Mouse (Mus musculus) myocyte (in vitro differentiated cells): ENCODE results near the gene Itgal. TPM values are rescaled to one million over a fixed set of nuclear protein-coding genes. Genes with fewer than 3 reads are reported as not detected.

ENCODE experiments used
- H3K27me3 ChIP-seq: one replicate; pipeline ENCODE4 v1.6.1; 2011; ENCODE audit not compliant: control insufficient read depth, insufficient read depth, insufficient read length
- H3K36me3 ChIP-seq: one replicate; pipeline ENCODE4 v1.6.1; 2011; ENCODE audit not compliant: control insufficient read depth, insufficient read depth
- H3K4me2 ChIP-seq: one replicate; pipeline ENCODE4 v1.6.1; 2011; ENCODE audit warnings: low read depth, control low read depth
- H3K4me3 ChIP-seq: one replicate; pipeline ENCODE4 v1.5.1; 2011; ENCODE audit warnings: mild to moderate bottlenecking, control low read depth, moderate library complexity
- H3K79me2 ChIP-seq: one replicate; pipeline ENCODE4 v1.6.1; 2011; ENCODE audit not compliant: control insufficient read depth, insufficient read depth
- H3ac ChIP-seq: one replicate; pipeline ENCODE4 v1.6.1; 2011; ENCODE audit not compliant: control insufficient read depth, insufficient read length
- CEBPB ChIP-seq: IDR thresholded peaks from 2 replicates; pipeline ENCODE4 v1.6.1; 2011; ENCODE audit warnings: mild to moderate bottlenecking, moderate library complexity; ENCODE audit not compliant: poor library complexity, insufficient read depth, severe bottlenecking
- E2F4 ChIP-seq: IDR thresholded peaks from one replicate; pipeline ENCODE4 v1.6.1; 2011; ENCODE audit warnings: mild to moderate bottlenecking, control low read depth, moderate library complexity; ENCODE audit not compliant: insufficient read depth
- MAX ChIP-seq: IDR thresholded peaks from one replicate; pipeline ENCODE4 v1.6.1; 2011; ENCODE audit warnings: low read depth, mild to moderate bottlenecking, control low read depth
- MYOD1 ChIP-seq, 3 experiments: IDR thresholded peaks; one replicate each; pipeline ENCODE4 v1.6.1; 2011; ENCODE audit warnings: control low read depth in 2 of 3, low read depth in 2 of 3, mild to moderate bottlenecking in 2 of 3, moderate library complexity in 1 of 3; ENCODE audit not compliant: insufficient read length in 2 of 3, control insufficient read depth in 1 of 3
- MYOG ChIP-seq, 3 experiments: IDR thresholded peaks; one replicate each; pipeline ENCODE4 v1.6.1; 2011; ENCODE audit warnings: control low read depth in 2 of 3, low read depth in 2 of 3, mild to moderate bottlenecking in 2 of 3; ENCODE audit not compliant: insufficient read length in 2 of 3, control insufficient read depth in 1 of 3, insufficient read depth in 1 of 3
- POLR2A ChIP-seq: IDR thresholded peaks from one replicate; pipeline ENCODE4 v1.6.1; 2011; ENCODE audit warnings: low read depth, mild to moderate bottlenecking, control low read depth, moderate library complexity; ENCODE audit not compliant: insufficient read length
- POLR2AphosphoS2 ChIP-seq: IDR thresholded peaks from one replicate; pipeline ENCODE4 v1.6.1; 2011; ENCODE audit warnings: low read depth, control low read depth; ENCODE audit not compliant: insufficient read length
- REST ChIP-seq: IDR thresholded peaks from one replicate; pipeline ENCODE4 v1.6.1; 2011; ENCODE audit warnings: mild to moderate bottlenecking, control low read depth, moderate library complexity; ENCODE audit not compliant: insufficient read depth, insufficient read length
- SRF ChIP-seq: IDR thresholded peaks from one replicate; pipeline ENCODE4 v1.6.1; 2011; ENCODE audit warnings: low read depth; ENCODE audit not compliant: control insufficient read depth, insufficient read length
- TCF12 ChIP-seq: IDR thresholded peaks from one replicate; pipeline ENCODE4 v1.6.1; 2011; ENCODE audit warnings: mild to moderate bottlenecking, control low read depth; ENCODE audit not compliant: poor library complexity, insufficient read depth, severe bottlenecking
- TCF3 ChIP-seq: IDR thresholded peaks from one replicate; pipeline ENCODE4 v1.6.1; 2011; ENCODE audit warnings: low read depth, control low read depth; ENCODE audit not compliant: insufficient read length
- USF1 ChIP-seq: IDR thresholded peaks from one replicate; pipeline ENCODE4 v1.6.1; 2011; ENCODE audit warnings: low read depth, mild to moderate bottlenecking, control low read depth, moderate library complexity
- polyA plus RNA-seq: library from polyadenylated mRNA; unstranded; fragments of >200 nt; fragmentation: generic; extraction: Trizol; gene quantifications from one replicate; pipeline ENCODE4 v1.2.1, GENCODE M21; 2012; ENCODE audit warnings: missing spikeins

The Itgal gene
- polyA plus RNA-seq, 1 experiment, result 0.16 TPM

- Histone ChIP-seq H3K36me3 (no peaks in the 10 kb centered on the region), H3K4me3 (no peak overlapping the region), H3K27me3 (peaks cover 53% of the 10 kb centered on the region), H3K4me2 (no peak overlapping the region), H3K79me2 (no peaks in the 10 kb centered on the region), H3ac (no peak overlapping the region)
- TF ChIP-seq SRF (no peak), MYOD1 (IDR thresholded peaks at IDR 0.05; ENCODE audit: control insufficient read depth in 1 of 3, insufficient read length in 2 of 3, low read depth in 2 of 3) (no peak), POLR2A (no peak), USF1 (no peak), TCF12 (no peak), MYOG (IDR thresholded peaks at IDR 0.05; ENCODE audit: control insufficient read depth in 1 of 3, insufficient read depth in 1 of 3, insufficient read length in 2 of 3, low read depth in 2 of 3) (no peak), E2F4 (no peak), POLR2AphosphoS2 (no peak), TCF3 (no peak), REST (no peak), MAX (no peak), CEBPB (no peak)
Measured at GRCm38 (mm10) chr7:127313912-127314311, 17.9 kb downstream of the Itgal start.

- TF ChIP-seq SRF, result no peak
- TF ChIP-seq REST, result no peak
- TF ChIP-seq TCF3, result no peak
- TF ChIP-seq TCF12, result no peak
- TF ChIP-seq CEBPB, result no peak
- TF ChIP-seq MYOD1 (IDR thresholded peaks at IDR 0.05; ENCODE audit: control insufficient read depth in 1 of 3, insufficient read length in 2 of 3, low read depth in 2 of 3), result no peak
- no peak for TF ChIP-seq POLR2AphosphoS2
- Histone ChIP-seq H3K27me3 (peaks cover 62% of the 10 kb centered on the region), H3K4me3 (no peak overlapping the region), H3ac (no peak overlapping the region), H3K4me2 (no peak overlapping the region), H3K79me2 (no peaks in the 10 kb centered on the region), H3K36me3 (no peaks in the 10 kb centered on the region)
Measured at GRCm38 (mm10) chr7:127321106-127321505, 25.0 kb downstream of the Itgal start.

- TF ChIP-seq TCF3 (no peak), MYOG (IDR thresholded peaks at IDR 0.05; ENCODE audit: control insufficient read depth in 1 of 3, insufficient read depth in 1 of 3, insufficient read length in 2 of 3, low read depth in 2 of 3) (no peak), E2F4 (no peak), REST (no peak), MYOD1 (IDR thresholded peaks at IDR 0.05; ENCODE audit: control insufficient read depth in 1 of 3, insufficient read length in 2 of 3, low read depth in 2 of 3) (no peak), POLR2A (no peak), TCF12 (no peak), POLR2AphosphoS2 (no peak), MAX (no peak), SRF (no peak), USF1 (no peak), CEBPB (no peak)
- no peak overlapping the region for H3K4me3 ChIP-seq
- peaks cover 70% of the 10 kb centered on the region for H3K27me3 ChIP-seq
- H3K4me2 ChIP-seq, result no peak overlapping the region
- no peak overlapping the region for H3ac ChIP-seq
- H3K36me3 ChIP-seq, result no peaks in the 10 kb centered on the region
- H3K79me2 ChIP-seq, result no peaks in the 10 kb centered on the region
Measured at GRCm38 (mm10) chr7:127322085-127322484, 26.0 kb downstream of the Itgal start.

GRCm38 (mm10) chr7:127324944-127325343, 28.9 kb downstream of the Itgal start:
- H3K27me3 ChIP-seq, result peaks cover 81% of the 10 kb centered on the region
- no peaks in the 10 kb centered on the region for H3K36me3 ChIP-seq
- no peak overlapping the region for H3K4me3 ChIP-seq
- no peaks in the 10 kb centered on the region for H3K79me2 ChIP-seq
- H3K4me2 ChIP-seq, result no peak overlapping the region
- no peak overlapping the region for H3ac ChIP-seq
- TF ChIP-seq POLR2AphosphoS2, result no peak
- no peak for TF ChIP-seq MYOG (IDR thresholded peaks at IDR 0.05; ENCODE audit: control insufficient read depth in 1 of 3, insufficient read depth in 1 of 3, insufficient read length in 2 of 3, low read depth in 2 of 3)
- TF ChIP-seq REST, result no peak
- no peak for TF ChIP-seq TCF3

- Histone ChIP-seq H3K79me2 (no peaks in the 10 kb centered on the region), H3K4me3 (no peak overlapping the region), H3K4me2 (no peak overlapping the region), H3K27me3 (peaks cover 86% of the 10 kb centered on the region), H3ac (no peak overlapping the region), H3K36me3 (no peaks in the 10 kb centered on the region)
- TF ChIP-seq TCF12 (no peak), CEBPB (no peak), MAX (no peak), REST (no peak), SRF (no peak), POLR2AphosphoS2 (no peak)
Measured at GRCm38 (mm10) chr7:127325550-127325949, 29.5 kb downstream of the Itgal start.
